Mouse (Mus musculus) c-Kit-positive CD71-positive TER-119-negative erythroid progenitor cells, embryonic 14.5 days (primary cell): ENCODE results near the gene Gm20388.
A peak's percentile ranks its signal among the peaks of the same experiment; 100 is the strongest.

Source experiments
- DNase-seq: peaks from one replicate; pipeline ENCODE4 v3.0.0-alpha.2; 2013; ENCODE audit warnings: low read depth

Gm20388 gene

DNA sequence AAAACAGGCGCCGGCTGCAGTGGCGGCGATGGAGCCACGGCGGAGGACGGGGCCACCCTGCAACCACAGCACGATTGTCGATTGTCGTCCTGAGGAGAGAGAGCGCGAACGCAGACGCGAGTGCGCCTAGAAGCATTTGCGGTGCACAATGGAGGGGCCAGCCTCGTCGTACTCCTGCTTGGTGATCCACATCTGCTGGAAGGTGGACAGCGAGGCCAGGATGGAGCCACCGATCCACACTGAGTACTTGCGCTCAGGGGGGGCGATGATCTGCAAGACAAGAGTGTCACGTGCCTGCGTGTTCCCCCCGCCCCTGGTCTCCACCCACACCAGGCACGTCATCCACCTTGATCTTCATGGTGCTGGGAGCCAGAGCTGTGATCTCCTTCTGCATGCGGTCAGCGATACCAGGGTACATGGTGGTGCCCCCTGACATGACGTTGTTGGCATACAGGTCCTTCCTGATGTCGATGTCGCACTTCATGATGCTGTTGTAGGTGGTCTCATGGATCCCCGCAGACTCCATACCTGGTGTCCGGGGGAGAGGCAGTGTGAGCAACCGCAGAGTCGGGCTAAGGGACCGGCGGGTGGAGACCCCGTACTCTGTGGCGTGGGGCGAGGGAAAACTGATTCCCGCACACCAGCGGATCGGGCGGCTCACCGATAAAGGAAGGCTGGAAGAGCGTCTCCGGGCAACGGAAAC, 3981.4 kb downstream of the Gm20388 start:
- DNase-seq = no peak

DNA sequence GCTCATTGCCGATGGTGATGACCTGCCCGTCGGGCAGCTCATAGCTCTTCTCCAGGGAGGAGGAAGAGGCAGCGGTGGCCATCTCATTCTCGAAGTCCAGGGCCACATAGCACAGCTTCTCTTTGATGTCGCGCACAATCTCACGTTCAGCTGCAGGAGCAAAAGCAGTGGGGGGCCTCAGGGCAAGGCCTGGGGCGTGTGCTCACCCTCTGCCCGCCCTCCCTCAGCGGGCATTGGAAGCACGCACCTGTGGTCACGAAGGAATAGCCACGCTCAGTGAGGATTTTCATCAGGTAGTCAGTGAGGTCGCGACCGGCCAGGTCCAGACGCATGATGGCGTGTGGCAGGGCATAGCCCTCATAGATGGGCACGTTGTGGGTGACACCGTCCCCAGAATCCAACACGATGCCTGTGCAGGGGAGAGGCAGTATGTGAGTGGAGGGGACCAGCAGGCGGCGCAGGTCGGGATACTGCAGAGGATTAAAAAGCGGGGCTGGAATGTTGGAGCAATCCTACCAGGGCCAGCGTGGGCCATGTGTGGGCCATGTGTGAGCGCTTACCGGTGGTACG, 3982.0 kb downstream of the Gm20388 start:
- DNase-seq = no peak

DNA sequence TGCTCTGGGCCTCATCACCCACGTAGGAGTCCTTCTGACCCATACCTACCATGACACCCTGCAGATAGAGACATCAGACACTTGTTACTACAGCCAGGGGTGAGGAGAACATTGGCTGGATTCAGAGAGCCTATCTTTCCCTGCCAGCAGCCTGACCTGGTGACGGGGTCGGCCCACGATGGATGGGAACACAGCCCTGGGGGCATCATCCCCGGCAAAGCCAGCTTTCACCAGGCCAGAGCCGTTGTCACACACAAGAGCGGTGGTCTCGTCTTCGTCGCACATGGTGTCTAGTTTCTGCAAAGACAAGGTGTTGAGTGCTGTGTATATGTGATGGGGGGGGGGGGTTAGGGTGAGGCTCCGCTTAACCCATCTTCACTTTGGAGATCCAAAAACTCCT, 3982.8 kb downstream of the Gm20388 start:
- no peak for DNase-seq

DNA sequence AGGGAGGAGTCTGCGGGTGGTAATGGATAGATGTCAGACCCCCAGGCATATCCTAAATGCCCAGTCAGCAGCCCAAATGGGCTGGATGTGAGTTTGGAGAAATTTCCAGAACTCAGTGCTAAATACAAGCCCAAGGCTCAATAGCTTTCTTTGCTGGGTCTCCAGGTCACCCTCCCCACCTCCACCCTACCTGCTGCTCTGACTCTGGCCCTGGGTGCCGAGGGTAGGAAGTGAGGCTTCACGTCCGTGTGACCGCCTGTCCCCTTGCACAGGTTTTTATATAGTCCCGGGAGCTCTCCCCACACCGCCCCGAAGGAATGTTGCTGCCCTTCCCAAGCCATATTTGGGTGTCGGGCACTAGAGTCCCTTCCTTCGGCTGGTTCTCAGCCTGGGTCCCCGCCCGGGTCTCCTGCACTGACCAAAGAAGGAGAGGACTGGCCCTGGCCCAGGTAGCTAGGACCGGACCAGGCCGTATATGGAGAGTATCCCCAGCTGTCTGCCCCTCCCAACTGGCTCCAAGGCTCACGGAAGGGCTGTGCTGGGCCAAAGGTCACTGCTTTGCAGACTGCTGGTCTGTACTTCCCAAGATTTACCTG, 3984.0 kb downstream of the Gm20388 start, which contains the start of gene Acta1:
Gene Acta1 (minus strand): TSS at position 250 of the 596 bp plus-strand sequence.
- no peak for DNase-seq

DNA sequence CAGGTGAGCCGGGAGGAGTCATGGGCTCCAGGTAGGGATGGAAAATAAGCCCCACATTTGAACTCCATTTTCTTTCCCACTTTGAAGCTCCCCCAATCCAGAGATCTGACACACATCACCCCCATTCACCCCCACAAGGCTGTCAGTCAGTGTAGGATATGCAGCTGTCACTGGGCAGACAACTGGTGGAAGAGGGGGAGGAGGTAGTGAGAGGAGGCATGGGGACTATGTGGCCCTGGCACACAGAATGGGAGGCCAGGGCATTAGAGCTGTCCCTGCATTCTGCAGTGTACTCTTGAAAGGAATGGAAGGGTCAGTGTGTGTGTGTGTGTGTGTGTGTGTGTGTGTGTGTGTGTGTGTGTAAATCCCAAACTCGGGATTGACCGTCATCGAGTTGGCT, 3984.6 kb downstream of the Gm20388 start:
- DNase-seq = no peak

DNA sequence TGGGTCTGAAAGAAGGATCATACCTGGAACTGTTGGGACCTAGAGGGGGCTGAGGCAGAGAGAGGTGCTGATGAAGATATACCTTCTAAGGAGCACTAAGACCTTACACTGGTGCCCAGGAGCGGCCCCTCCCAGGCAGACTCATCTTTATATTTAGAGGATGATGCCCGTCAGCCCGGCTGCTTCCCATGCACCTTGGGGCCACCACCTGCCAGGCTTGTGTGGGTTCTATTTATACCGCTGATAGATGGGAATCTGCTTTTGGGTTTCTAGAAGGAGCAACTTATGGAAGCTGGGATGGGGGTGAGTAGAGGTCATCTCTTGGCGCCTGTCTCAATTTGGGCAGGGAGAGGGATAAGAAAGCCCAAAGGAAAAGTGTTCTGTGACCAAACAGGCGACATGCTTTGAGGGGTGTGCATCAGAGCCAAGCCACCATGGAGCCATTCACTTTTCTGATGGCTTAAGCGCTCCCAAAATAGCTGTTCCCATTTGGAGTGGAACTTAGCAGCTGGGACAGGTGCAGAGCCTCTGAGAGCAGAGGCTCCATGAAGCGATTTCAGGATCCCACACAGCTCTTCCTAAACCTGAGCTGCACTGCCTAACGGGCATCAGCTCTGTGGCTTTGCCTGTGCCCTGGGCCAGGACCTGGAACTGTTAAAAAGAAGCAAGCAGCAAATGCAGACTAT, 3985.2 kb downstream of the Gm20388 start:
- no peak for DNase-seq

DNA sequence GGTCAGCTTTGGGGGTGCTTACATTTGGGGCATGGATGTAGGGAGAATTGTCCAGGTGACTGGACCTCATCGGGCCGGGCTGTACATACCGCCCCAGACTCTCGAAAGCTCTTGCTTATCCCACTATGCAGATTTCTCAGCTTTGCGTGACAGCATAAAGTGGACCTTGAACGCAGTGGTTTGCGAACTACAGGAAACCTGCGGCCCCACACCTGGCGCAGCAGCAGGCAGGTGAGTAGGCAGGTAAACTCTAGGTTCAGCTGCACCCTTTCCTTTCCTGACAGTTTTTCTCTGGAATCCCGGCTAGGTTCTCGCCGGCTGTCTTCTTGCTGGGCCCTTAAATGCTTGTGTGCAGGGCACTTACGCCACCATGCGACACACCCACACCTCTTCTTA, 3985.7 kb downstream of the Gm20388 start:
- no peak for DNase-seq

DNA sequence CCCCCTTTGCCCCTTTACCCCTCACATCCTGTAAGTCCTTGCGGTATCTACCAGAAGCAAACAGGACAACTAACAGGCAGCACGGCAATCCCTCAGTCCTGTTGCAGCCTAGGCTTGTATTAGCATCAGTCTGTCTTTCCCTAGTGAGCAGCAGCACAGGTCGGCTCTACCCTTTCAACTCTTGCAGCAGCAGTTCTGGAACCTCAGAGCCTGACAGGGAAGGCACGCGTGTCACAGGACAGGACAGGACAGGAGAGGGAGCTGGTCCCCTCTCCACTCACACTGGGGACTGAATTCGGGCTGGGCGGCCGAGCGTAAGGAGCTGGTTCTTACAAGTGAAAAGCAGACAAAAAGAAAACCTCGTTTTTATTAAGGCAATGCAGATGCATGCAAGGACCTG, 3986.1 kb downstream of the Gm20388 start:
- no peak for DNase-seq

DNA sequence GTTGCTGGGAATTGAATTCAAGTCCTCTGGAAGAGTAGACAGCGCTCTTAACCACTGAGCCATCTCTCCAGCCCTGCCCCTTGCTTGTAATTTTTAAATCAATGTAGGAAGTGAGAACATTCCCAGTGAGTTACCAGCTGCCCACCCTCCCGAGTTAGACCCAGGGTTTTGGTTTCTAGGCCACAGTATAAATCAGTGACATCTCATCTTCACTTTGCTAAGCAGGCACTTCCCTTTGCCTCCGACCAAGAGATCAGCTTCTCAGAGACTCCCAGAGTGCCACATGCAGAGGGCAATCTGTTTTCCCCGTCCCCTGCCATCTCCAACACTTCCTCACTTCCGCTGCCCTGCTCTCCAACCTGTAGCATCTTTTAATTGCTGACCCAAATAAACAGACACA, 3987.9 kb downstream of the Gm20388 start:
- DNase-seq = no peak

DNA sequence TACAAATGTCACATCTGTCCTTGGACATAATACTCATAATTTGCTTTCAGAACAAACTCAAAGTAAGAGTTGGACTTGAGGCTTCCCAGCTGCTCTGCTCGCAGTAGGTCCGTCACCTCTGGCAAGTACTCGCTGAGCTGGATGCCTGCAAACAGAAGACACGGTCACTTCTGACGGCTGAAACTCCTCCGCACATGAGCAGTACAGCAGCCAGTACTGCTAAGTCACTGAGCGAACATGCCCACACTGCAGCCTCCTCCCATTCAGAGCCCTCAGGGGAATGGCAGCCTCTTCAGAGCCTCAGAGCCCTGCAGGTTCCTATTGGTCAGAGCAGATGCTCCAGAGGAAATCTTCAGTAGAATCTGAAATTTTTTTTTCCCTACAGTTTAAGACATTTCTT, 3988.7 kb downstream of the Gm20388 start:
- DNase-seq = no peak

DNA sequence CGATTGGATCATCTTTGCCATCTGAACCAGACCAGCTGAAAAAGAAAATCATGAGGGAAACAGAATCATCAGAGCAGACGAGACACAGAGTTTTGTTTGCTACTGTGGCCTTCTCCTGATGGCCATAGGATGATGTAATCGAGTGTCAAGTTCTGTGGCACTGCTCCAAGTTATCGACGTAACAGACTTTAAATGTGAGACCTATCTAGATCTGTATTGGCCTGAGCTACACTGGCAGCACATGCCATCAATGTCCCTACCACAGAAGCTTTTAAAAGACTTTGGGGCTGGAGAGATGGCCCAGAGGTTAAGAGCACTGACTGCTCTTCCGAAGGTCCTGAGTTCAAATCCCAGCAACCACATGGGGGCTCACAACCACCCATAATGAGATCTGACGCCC, 3992.0 kb downstream of the Gm20388 start:
- DNase-seq = no peak

DNA sequence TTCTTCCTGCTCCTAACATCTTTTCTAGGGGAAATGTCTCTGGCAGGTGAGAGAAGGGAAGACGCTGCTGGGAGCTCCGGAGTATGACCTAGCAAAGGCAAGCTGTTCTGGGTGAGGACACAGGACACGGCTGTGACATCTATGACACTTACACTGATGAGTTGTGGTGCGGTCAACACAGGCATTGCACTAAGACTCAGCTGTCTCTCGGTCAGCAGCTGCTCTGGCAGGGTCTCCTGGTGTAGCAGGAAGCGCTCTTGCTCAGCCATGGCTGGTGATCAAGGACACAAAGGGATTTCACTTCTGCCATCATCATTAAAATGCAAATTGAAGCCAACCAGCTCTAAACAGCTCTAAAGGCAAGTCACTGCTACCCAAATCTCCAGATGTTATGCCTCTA, 3997.0 kb downstream of the Gm20388 start:
- DNase-seq = no peak

DNA sequence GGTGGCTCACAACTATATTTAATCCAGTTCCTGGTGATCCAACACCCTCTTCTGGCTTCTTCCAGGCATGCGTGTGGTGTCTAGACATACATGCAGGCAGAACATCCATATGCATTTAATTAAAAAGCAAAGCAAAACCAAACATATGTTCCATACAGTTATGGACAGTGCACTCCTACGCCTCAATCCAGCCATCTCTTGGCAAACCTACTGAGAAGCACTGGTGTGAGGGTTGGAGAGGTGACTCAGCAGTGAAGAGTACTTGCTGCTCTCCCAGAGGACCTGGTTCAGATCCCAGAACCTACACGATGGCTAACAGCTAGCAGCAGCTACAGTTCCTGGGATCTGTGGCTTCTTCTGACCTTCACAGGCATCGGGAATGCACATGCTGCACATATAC, 4001.6 kb downstream of the Gm20388 start:
- DNase-seq = no peak

DNA sequence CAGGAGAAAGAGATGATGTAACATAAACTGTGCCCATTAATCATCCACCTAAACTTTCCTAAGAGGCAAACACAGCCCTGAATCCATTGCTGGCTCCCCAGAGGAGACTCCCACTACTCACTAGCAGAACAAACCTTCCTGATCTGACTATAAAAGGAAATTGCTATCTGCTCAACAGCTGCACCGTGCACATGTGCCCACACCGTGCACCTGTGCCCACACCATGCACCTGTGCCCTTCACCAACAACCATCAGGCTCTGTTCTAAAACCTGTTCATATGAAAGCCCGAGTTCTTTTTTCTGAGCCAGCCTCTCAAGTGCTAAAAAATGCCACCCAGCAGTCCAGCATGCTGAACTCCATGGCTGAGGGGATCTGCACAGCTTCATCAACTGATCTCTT, 4004.0 kb downstream of the Gm20388 start:
- no peak for DNase-seq

DNA sequence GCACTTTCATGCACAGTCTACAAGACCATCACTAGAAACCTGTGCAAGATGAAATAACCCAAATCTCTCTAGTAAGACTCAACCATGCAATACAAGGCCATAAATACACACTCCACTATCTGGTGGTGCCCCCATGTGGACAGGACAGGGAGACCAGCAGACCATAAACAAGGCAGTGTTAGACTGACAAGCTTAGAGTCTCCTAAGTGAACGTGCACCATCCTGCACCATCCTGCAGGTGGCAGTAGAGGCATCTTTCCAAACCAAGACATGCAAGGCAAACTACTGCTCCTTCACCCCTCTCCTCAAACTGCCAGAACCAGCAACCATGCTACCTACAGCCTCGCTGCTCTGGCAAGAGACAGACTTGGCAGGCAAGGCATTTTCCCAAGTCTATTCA, 4014.1 kb downstream of the Gm20388 start:
- DNase-seq = peak; percentile 85

DNA sequence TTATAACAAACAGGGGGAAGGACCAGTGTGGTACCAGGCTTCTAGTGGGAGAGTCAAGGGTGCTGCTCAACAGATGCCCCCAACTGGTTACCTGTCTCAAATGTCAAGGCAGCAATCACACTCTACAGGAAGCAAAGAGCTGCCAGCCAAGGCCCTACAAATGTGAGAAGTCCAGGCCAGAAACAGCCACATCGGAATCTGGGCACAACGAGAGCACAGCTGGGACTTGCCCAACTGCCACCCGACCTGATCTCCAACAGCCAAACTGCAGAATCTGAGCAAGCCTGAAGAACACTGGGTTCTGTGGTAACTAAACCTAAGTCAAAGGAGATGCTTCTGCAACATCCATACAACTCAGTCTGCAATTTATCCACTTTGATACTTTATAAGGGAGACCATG, 4015.0 kb downstream of the Gm20388 start:
- no peak for DNase-seq

DNA sequence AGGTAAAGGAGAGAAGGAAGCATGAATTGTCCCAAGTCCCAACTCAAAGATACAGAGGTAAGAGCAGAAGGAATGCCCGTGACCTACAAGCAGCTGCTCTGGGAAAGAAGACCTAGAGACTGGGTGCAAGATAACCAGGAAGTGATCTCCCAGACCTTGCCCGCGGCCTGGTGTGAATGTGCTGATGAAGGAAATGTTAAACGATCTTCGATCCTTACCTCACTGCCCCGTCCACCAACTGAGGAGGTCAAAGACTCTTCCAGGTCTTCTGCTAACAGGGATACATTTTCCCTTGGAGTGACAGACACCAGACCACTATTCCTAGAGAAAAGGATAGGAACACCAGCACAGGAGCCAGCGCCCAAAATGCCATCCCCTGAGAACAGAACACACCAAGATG, 4018.4 kb downstream of the Gm20388 start:
- no peak for DNase-seq

DNA sequence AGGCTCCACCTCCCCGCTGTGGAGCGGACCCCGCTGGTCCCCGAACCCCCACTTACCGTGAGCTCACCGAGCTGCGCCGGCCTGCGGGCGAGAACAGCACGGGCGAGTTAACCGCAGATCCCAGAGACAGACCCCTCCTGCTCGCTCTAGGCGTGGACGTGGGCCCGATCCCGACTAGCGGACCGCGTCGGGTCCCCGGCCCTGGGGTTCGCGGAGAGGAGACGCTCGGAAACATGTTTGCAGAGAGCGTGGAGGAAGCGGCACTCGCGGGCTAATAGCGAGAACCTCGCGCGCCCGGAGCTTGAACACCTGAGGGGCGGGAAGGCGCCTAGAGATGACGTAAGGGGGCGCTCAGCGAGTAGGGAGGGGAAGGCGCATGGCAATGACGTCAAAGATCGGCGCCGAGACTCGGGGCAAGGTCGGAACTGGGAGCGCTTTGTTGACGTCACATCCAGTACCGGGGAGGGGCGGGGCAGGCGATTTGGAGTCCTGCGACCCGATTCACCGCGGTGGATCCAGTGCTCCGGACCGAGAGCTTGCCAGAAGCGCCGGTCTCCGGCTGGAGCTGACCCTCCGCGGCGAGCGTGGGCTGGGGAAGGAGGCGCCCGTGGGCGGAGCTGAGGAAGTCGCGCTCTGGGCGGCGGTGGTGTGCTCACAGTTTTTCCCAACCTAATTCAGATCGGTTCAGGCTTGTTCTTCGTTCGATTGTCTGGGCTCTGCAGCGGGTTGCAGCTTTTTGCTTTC, 4038.5 kb downstream of the Gm20388 start, which contains the start of gene Nup133:
Gene Nup133 (minus strand): TSS at position 324 of the 744 bp plus-strand sequence.
- DNase-seq = peak; percentile 99

DNA sequence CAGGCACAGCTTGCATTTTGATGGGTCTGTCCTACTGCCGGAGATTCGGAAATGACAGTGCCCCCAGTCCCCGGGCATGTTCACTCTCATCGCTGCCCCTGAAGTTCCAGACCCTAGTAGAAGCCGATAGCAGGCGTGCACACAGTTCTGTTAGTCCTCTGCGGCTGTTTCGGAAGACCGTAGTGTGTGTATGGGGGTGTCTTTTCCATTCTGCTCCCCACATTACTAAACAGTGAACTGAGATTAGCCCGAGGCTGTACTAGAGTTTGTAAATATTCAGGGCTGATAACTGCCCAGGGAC, 4039.0 kb downstream of the Gm20388 start:
- peak; percentile 34 for DNase-seq

DNA sequence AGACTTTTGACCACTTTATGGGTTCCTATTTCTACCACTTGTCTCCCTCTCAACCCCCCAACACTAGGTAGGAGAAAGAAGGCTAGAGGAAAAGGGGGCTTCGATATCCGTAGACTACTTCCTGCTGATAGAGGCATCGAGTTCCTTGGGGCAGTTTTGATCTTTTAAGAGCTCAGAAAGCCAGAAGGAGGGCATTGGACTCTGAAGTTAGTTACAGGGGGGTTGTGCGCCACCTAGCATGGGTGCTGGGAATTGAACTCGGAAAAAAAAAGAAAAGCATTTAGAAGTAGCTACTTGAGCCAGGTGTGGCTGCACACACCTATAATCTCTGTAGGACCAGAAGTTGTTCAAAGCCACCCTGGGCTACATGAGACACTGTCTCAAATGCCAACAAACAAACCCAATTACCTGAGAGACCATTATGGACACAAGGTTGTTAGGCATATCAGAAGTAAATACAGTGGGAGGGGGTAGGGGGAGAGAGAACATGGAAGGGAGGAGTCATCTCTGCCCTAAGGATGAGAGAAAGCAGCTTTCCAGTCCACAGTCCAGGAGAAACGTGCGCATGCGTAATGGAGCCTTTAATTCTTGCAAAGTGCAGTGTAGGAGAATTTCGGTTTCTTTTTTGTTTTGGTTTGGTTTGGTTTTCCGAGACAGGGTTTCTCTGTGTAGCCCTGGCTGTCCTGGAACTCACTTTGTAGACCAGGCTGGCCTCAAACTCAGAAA, 4039.6 kb downstream of the Gm20388 start:
- peak; percentile 74 for DNase-seq

DNA sequence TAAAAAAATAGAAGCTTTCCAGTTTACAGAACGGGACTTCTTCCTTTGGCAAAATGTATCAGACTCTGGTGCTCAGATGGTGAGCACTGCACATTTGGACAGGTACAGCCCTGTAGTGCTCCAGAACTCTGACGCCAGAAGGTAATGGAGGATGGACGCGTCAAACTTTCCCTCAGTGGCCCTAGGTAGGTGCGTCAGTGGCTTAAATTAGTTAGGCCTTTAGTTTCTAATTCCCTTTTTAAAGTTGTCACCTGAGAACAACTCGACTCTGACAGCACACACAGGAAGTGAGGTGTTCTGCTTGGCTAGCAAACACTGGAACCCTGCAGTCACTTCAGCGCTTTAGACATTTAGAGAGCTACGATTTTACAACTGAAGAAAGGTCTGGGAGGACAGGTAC, 4043.0 kb downstream of the Gm20388 start:
- DNase-seq = no peak

DNA sequence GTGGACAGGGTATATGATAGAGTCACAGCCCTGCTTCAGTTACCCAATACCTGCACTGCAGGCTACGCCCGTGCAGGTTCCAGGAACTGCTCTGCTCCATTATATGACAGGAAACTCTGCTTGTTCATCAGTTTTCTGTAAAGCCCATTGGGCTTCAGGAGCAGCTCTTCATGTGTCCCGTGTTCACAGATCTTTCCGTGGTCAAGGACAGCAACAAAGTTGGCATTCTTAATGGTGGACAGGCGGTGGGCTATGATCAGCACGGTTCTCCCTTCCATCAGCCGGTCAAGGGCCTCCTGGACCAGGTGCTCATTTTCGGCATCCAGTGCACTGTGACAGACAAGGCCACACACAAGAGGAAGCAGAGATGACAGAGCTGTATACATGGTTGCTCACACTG, 4043.6 kb downstream of the Gm20388 start:
- DNase-seq = no peak
